Mouse (Mus musculus) olfactory bulb, adult 2 months (tissue): Measurements from ENCODE around the gene Ugt1a9. TPM values are rescaled to one million over a fixed set of nuclear protein-coding genes. Genes with fewer than 3 reads are reported as not detected.
"Not testable (repeated sequence)": the region's sequence is repeated elsewhere in the genome, so short reads cannot be mapped to it uniquely, and the experiment has no call there.

Experiments used
- H3K27ac ChIP-seq: fragments of 200-500 bp; 2 replicates; pipeline ENCODE4 v1.5.1; 2012; ENCODE audit warnings: low read depth, low read length; ENCODE audit not compliant: insufficient read depth
- H3K4me1 ChIP-seq: fragments of 200-500 bp; 2 replicates; pipeline ENCODE4 v1.6.1; 2012; ENCODE audit warnings: low read length; ENCODE audit not compliant: control insufficient read depth, insufficient read depth
- H3K4me3 ChIP-seq: fragments of 200-500 bp; 2 replicates; pipeline ENCODE4 v1.5.1; 2012; ENCODE audit warnings: mild to moderate bottlenecking, low read depth, low read length, moderate library complexity; ENCODE audit not compliant: insufficient read depth
- CTCF ChIP-seq: fragments of 200-500 bp; IDR thresholded peaks from 2 replicates; pipeline ENCODE4 v1.5.1; 2012; ENCODE audit warnings: low read depth, mild to moderate bottlenecking, low read length, moderate library complexity; ENCODE audit not compliant: insufficient read depth
- POLR2A ChIP-seq: fragments of 200-500 bp; IDR thresholded peaks from 2 replicates; pipeline ENCODE4 v1.6.1; 2012; ENCODE audit warnings: mild to moderate bottlenecking, low read depth, low read length, moderate library complexity; ENCODE audit not compliant: insufficient read depth
- WGBS: fragments of 180-500 bp; shearing (Covaris S2); methylation state at CpG from one replicate; pipeline ENCODE4 v1.1.7; 2018; 5-methylcytosine and 5-hydroxymethylcytosine counted together
- polyA plus RNA-seq: library from polyadenylated mRNA; stranded (reverse); fragments of >200 nt; gene quantifications from 2 replicates; pipeline ENCODE4 v1.2.4, GENCODE M21; 2012; ENCODE audit warnings: low replicate concordance; ENCODE audit not compliant: missing spikeins, insufficient read depth, insufficient read length

Ugt1a9 gene
- polyA plus RNA-seq, 1 experiment = not detected

- H3K4me3 ChIP-seq = no peak overlapping the region
- 36% methylated on average over 3 of the region's 3 CpGs for WGBS
- TF ChIP-seq POLR2A (no peak), CTCF (no peak)
- no peaks in the 10 kb centered on the region for H3K4me1 ChIP-seq
- no peak overlapping the region for H3K27ac ChIP-seq
These were observed 63.4 kb downstream of the Ugt1a9 start for GRCm38 (mm10) chr1:88133908-88134456.

DNA sequence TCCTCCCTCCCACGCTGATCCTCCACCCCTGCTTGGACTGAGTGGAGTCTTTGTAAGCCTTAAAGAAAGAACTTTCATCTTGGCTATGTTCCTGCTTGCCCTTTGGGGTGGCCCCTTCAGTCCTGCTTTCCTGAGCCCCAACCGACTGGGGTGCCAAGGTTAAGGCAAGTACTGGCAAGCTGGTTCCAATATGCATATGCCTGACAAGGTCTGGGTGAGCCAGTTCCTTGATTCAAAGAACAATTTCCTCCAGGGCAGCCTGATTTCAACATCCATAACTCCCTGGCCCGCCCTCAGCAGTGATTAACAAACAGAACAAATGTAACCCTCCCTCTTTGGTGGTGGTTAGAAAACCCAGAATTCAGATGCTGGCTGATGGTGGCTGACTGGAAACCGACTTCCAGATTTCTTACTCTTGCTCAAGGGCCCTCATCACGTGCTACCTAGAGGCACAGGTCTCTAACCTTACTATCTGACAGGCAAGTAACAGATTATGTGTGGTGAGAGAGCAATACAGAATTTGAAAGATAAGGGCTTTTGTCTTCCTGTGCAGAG lies 63.9 kb downstream of the Ugt1a9 start, which contains the start of gene Ugt1a6a:
Gene Ugt1a6a (plus strand): TSS at position 353 of the 555 bp plus-strand sequence.
- not testable (repeated sequence) for H3K4me3 ChIP-seq, H3K4me1 ChIP-seq, H3K27ac ChIP-seq
- 37% methylated on average over 5 of the region's 5 CpGs for WGBS

DNA sequence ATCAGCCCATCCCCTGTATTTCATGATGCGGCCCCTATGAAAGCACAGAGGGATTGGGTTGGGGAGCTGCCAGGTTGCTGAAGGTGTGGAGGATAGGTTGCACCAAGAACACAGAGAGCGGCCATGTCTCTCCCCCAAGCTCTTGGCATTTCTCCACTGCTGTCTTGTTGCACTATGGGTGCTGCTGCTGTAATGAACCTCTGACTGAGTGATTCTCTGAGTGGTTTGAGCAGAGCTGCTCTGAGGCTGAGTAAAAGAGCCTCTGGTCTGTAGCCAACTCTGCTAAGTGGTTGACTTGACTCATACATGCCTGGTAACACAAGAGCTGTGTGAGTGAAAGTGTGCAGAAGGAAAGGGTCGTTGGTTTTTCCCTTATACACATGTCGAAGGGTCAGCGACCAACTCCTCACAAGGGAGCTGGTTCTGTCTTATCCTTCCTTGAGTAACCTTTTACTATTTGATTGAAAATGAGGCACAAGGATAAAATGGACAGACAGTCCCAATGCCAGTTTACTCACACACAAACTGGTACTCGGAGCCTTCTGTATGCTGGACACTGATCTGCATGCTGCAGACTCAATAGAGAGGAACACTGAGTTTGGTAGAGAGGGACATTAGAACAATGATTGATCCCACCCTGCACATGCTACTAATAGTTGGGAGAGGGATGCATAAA lies 64.8 kb downstream of the Ugt1a9 start:
- not testable (repeated sequence) for H3K4me1 ChIP-seq, H3K27ac ChIP-seq
- 72% methylated on average over 6 of the region's 6 CpGs for WGBS

GRCm38 (mm10) chr1:88136646-88137045 lies 66.0 kb downstream of the Ugt1a9 start:
- H3K4me3 ChIP-seq = no peak overlapping the region
- TF ChIP-seq POLR2A (no peak), CTCF (no peak)
- 75% methylated on average over 2 of the region's 2 CpGs for WGBS
- H3K27ac ChIP-seq = no peak overlapping the region
- no peaks in the 10 kb centered on the region for H3K4me1 ChIP-seq

More for the DNA sequence above, 64.8 kb downstream of the Ugt1a9 start:
- not testable (repeated sequence) for H3K4me3 ChIP-seq

- no peaks in the 10 kb centered on the region for H3K4me1 ChIP-seq
- TF ChIP-seq POLR2A = no peak
- 87% methylated on average over 3 of the region's 3 CpGs for WGBS
These were observed 66.7 kb downstream of the Ugt1a9 start for GRCm38 (mm10) chr1:88137264-88137663.

GRCm38 (mm10) chr1:88138145-88138544 lies 67.5 kb downstream of the Ugt1a9 start:
- H3K27ac ChIP-seq = no peak overlapping the region
- TF ChIP-seq POLR2A (no peak), CTCF (no peak)
- H3K4me1 ChIP-seq = no peaks in the 10 kb centered on the region
- WGBS = 98% methylated on average over 1 of the region's 1 CpGs
- no peak overlapping the region for H3K4me3 ChIP-seq

More at GRCm38 (mm10) chr1:88137264-88137663, 66.7 kb downstream of the Ugt1a9 start:
- Histone ChIP-seq H3K4me3 (no peak overlapping the region), H3K27ac (no peak overlapping the region)

DNA sequence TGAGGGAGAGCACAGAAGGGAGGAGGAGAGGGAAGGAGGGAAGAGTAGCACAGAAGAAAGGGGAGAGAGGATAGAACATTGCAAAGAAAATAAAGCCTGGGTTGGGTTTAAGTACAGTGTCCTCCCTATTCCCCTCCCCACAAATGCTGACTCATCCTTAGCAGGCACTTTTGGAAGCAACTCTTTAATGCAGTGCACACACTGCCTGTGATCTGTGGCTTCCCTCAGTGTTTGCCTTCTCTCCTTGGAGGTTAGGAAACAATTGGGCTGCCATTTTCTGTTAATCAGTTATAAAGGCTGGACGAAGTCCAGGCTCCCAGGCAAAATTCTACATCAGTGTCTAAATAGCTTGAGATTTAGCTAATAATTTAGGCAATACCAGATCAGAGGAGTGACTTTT lies 69.9 kb downstream of the Ugt1a9 start:
- not testable (repeated sequence) for H3K4me1 ChIP-seq, H3K4me3 ChIP-seq, H3K27ac ChIP-seq
- WGBS = 45% methylated on average over 1 of the region's 1 CpGs

DNA sequence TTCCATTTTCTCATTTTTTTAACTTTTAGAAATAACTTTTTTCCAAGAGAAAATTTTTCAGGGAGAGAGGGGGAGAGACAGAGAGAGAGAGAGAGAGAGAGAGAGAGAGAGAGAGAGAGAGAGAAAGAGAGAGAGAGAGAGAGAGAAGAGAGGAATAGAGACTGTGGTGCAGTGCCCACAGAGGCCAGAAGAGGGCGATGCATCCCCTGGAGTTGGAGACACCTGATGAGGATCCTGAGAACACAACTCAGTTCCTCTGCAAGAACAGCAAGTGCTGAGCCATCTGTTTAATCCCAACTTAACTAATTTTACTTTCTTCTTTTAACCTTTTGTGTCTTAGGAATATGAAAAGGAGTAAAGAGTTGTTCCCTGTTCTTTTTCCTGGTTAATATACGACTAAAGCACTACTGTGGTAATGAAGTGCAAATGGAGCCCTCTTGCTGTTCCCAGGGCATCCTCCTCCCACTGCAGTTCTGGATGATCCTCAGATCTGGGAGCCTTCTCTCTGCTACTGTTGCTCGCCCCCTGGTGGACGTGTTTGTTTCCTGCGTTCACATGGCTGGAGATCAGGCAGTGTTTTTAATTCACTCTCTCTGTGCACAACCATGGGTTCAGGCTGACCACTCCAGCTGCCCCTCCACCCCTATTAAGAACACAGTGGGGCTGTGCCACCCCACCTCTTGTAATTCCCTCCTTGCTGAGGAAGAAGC lies 73.5 kb downstream of the Ugt1a9 start:
- H3K4me1 ChIP-seq, H3K27ac ChIP-seq, H3K4me3 ChIP-seq: not testable (repeated sequence)
- 3% methylated on average over 5 of the region's 5 CpGs for WGBS

GRCm38 (mm10) chr1:88145278-88145677 lies 74.7 kb downstream of the Ugt1a9 start:
- not testable (repeated sequence) for H3K4me3 ChIP-seq, H3K27ac ChIP-seq, H3K4me1 ChIP-seq
- 81% methylated on average over 2 of the region's 2 CpGs for WGBS

GRCm38 (mm10) chr1:88150133-88150532 lies 79.5 kb downstream of the Ugt1a9 start:
- not testable (repeated sequence) for H3K4me1 ChIP-seq, H3K4me3 ChIP-seq, H3K27ac ChIP-seq
- 76% methylated on average over 2 of the region's 2 CpGs for WGBS
